Mouse (Mus musculus): Measurements from ENCODE around the gene Creb5.

Gene Creb5

GRCm38 (mm10) chr6:53287038-53287561 is at the start of gene Creb5:
Creb5 (plus strand) TSS chr6:53287270.
- DNase-seq (ENCODE audit: low read depth in 2 of 2, low spot score in 2 of 2), result peak in 1 of 2 experiments; percentile 35

- DNase-seq (ENCODE audit: low read depth in 2 of 2, low spot score in 2 of 2), result no peak
Measured at GRCm38 (mm10) chr6:53259841-53260240, 27.2 kb upstream of the Creb5 start.

GRCm38 (mm10) chr6:53262401-53262800 is 24.7 kb upstream of the Creb5 start:
- DNase-seq (ENCODE audit: low read depth in 2 of 2, low spot score in 2 of 2), result no peak

DNA sequence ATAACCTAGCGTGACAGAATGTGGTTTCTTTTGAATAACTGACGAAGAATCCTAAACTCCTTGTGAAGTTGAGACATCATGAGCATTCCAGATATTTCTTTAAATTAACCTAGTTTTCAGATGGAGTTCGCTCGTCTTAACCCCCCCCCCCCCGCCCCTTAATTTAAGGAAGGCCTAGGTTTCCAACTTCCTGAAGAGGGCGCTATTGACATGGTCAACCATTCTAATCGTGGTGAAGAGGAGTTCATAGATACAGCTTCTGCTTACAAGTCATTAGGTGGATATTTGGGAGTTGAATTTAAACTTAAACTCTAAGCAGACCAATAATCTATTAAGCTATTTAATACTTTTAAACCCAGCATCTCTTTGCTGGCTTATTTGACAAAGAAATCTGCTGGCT is 20.0 kb upstream of the Creb5 start:
- DNase-seq (ENCODE audit: low read depth in 2 of 2, low spot score in 2 of 2), result no peak

- DNase-seq (ENCODE audit: low read depth in 2 of 2, low spot score in 2 of 2), result no peak
Measured at GRCm38 (mm10) chr6:53267732-53268505, 19.2 kb upstream of the Creb5 start.

DNA sequence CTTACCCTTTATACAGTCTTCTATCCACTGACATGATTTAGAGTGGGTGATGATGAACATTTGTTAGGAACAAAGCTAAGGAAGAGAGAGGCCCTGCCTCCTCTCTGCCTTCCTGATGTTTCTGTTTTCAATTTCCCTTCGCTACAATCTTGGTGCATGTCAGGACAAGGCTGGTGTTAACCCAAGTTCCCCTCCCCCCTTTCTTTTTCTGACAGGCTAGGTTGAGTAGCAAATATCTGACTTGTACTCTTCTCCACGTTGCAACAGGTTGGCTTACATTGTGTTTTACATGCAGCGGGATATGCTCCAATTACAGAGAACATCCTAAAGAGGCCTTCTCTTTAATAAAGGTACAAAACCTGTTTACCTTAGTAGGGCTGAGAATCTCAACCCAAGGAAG is 15.9 kb upstream of the Creb5 start:
- DNase-seq (ENCODE audit: low read depth in 2 of 2, low spot score in 2 of 2), result no peak

DNA sequence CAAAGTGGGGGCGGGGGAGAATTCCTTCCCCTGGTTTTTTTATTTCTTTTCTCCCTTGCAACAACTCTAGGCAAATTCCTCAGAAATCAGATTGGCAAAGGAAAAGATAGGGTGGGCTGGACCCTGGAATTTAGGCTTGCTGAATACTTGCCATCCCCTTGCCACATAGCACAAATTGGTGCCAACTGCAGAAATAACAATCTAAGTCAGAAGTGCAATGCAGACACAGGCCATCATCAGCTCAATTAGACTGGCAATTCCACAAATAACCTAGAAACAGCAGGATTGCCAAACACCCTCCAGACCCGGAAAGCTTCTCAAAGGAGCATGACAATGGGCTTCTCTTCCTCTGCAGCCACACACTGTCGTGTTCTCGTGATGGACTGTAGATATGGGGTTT is 15.4 kb upstream of the Creb5 start:
- no peak for DNase-seq (ENCODE audit: low read depth in 2 of 2, low spot score in 2 of 2)

DNA sequence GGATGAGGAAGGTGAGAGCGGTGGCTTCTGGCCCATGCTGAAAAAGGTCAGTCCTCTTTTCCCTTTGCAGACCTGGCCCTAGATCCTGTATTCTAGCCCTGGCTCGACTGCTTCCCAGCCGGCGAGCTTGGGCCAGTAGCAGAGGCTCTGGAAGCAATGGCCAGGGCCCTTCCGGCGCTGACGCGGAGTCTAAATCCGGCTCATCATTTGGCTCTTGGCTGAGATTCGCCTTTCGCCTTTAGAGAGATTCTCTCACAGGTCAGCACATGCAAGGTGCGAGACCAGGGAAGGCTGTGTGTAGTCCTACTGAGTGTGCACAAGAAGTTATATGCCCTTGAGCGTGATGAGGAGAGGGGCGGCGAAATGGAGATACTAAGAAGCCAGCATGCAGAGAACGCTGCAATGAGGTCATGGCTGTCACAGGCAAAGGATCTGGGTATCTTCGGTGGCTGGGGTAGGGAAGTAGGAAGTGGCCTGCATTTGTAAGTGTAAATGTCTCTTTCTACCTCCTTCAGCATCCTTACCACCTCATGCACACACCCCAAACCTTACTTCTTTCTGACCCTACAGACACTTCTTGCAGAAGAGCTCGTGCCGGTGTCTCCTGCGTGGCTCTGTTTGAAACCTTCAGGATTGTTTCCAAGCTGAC is 557 bp upstream of the Creb5 start:
- peak in 1 of 2 experiments; percentile 7 for DNase-seq (ENCODE audit: low read depth in 2 of 2, low spot score in 2 of 2)

GRCm38 (mm10) chr6:53287562-53288381 is 702 bp downstream of the Creb5 start:
- peak in 1 of 2 experiments; percentile 8 for DNase-seq (ENCODE audit: low read depth in 2 of 2, low spot score in 2 of 2)

- no peak for DNase-seq (ENCODE audit: low read depth in 2 of 2, low spot score in 2 of 2)
Measured at GRCm38 (mm10) chr6:53288584-53289558, 1.8 kb downstream of the Creb5 start.

DNA sequence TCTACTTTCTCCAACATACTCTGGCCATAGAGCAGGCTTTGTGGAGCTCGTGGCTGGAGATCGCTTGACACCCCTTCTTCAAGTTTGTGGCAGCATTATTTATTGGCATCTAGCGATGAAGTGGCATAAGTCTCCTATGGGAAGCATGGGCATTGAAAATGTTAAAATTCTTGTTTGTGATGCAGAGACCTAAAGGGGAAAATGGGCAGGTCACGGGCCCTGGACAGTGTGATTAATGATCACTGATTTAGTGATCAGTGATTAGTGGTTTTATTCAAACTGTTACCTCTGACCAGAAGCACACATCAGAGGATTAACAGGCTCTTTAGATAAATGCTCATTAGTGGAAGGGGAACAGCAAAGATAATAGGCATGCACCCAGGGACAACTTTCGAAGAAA is 2.6 kb downstream of the Creb5 start:
- DNase-seq (ENCODE audit: low read depth in 2 of 2, low spot score in 2 of 2), result no peak

DNA sequence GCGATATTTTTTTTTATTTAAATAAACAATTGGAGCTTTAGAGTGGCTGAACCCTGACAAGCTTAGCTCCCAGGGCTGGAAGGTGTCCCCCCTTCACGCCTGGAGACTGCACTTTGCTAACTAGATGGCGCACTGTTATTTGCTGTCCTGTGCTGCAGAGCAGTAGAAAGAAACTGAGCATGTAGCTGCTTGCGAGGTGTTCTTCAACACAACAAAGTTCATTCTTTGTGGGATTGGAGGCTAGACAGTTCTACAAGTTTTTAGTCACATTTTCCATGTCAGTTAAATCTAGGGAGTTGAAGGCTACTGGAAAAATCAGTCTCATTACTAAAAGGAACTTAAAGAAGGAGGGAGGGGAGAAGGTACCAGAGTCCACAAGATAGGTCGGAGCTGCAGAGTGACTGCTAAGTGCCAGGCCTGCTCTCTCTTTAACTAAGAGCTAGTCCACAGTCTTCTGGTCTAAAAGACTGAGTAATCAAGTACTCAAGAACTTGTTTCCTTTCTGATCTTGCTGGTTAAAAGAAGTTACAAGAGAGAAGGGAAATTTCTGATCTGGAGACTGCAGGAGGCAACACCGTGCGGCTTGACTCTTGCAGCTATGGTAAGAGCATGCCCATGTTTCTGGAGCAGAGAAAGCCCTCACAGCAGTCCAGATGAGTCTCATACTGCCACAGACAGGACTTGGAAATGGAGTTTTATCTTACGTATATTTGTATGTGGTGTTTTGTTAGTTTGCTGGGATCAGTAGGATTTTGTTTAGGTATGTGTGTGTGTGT is 3.3 kb downstream of the Creb5 start:
- DNase-seq (ENCODE audit: low read depth in 2 of 2, low spot score in 2 of 2), result no peak

DNA sequence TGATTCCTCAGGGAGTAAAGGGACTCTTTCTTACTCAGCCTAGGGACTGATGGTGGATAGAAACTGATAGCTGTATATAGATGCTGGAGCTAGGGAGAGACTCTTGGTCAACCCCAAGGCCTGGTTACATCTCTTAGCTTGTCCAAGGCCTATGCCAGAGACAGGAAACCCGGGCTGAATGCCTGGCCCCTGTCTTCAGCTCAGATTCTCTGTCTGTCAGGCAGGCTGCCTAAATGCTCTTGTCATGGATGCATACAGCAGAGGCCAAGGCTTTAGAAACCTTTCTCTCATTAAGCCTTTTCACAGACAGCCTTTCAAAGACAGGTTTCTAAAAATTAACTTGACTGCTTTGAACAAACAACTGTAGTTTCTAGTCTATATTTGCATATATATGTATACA is 5.9 kb downstream of the Creb5 start:
- no peak for DNase-seq (ENCODE audit: low read depth in 2 of 2, low spot score in 2 of 2)

DNA sequence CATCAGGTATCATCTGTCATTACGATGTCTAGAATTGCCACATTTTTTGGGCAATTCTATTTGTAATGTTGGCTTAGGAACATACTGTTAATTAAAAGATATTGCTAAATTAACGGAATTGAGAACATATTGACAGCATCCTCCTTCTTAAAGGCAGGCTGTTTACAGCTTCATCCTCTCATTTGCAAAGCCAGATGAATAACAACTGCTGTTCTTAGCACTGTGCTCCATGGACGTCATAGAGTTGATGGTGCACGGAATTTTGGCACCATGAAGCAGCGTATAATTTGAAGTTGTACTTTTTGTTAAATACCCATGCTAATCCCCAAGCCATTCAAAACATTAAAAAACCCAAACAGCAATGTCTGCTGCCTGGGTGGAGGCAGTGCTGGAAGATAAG is 10.8 kb downstream of the Creb5 start:
- no peak for DNase-seq (ENCODE audit: low read depth in 2 of 2, low spot score in 2 of 2)

- DNase-seq (ENCODE audit: low read depth in 2 of 2, low spot score in 2 of 2), result no peak
Measured at GRCm38 (mm10) chr6:53304201-53304600, 17.1 kb downstream of the Creb5 start.

GRCm38 (mm10) chr6:53306156-53306555 is 19.1 kb downstream of the Creb5 start:
- no peak for DNase-seq (ENCODE audit: low read depth in 2 of 2, low spot score in 2 of 2)

DNA sequence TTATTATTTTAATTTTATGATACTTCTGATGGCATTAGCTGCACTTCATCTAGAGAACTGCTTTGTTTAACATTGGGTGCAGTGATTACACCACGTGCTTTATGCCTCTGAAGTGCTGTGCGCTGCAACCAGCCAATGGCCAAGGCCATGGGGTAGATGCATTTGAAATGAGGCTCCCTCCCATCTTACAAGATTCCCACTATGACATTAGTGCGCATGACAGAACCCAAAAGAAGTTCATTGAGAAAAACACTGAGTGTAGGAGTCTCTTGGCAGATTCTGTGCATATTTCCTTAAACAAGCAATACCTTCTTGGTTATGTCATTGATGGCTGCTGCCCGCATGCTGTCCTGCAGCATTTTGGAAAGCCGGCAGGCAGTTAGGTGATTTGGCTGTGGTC is 19.6 kb downstream of the Creb5 start:
- no peak for DNase-seq (ENCODE audit: low read depth in 2 of 2, low spot score in 2 of 2)

DNA sequence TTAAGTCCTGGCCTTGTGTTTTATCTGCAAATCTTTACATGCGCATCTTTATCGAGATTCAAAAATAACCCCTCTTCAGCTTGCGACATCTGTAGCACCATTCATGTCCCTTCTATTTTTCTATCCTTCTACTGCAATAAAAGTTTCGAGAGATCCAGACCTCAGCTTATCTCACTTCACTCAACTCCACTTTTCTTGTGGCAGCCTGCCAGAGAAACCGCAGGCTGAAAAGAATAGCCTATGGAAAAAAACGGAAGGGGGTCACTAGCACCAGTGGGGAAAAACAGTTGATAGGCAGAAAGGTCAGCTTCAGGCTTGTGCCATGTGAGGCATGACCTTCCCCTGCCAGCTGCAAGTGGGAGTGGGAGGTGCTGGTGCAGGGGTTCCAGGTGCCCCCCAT is 21.6 kb downstream of the Creb5 start:
- DNase-seq (ENCODE audit: low read depth in 2 of 2, low spot score in 2 of 2), result no peak

DNA sequence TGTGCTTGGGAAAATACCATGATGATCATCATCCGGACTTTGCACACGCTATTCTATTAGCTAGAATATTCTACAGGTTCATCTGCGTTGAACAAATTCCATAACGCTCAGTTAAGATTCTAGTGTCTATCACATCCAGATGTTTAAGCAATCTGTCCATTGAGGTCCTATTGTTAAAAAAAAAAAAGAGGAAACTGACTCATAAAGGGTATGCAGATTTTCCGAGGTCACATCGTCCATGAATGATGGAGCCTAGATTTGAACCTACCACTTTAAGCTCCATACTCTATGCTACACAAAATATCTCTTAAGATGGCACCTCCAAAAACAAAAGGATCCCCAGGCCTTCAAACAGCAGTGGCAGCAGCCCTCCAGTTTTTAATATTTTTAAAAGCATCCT is 26.5 kb downstream of the Creb5 start:
- DNase-seq (ENCODE audit: low read depth in 2 of 2, low spot score in 2 of 2), result no peak

DNA sequence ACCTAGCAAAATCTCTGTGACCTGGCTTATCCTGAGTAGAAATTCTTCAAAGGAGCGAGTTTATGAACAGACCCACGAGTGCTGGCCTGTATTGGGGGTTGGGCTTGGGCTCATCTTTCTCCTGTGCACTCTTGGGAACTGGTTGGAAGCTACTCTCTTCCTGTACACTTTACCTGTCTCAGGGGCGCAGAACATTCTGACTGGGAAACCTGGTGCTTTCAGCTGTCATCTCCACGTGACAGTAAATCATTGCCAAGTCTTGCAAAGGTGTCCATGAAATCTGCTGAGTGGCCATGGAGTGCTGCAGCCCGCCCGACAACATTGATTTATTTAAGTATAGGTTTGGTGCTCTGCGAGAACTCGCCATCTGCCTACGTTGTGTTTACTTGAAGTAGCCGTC is 27.1 kb downstream of the Creb5 start:
- DNase-seq (ENCODE audit: low read depth in 2 of 2, low spot score in 2 of 2), result no peak

All from CD8-positive naive resting alpha-beta T cell, adult 2 months (primary cell).